Mouse (Mus musculus): ENCODE measurements around the gene Fthl17c. TPM values are rescaled to one million over a fixed set of nuclear protein-coding genes. Genes with fewer than 3 reads are reported as not detected.
A peak's percentile ranks its signal among the peaks of the same experiment; 100 is the strongest.
"Not testable (repeated sequence)": the region's sequence is repeated elsewhere in the genome, so short reads cannot be mapped to it uniquely, and the experiment has no call there.

Gene Fthl17c
- not detected for polyA plus RNA-seq (2021)

- POLR2A ChIA-PET; H3K27me3 ChIP-seq; ATAC-seq; DNase-seq (ENCODE audit: low read depth, low spot score); CTCF ChIA-PET; in situ Hi-C loops (cut with MboI; ENCODE audit: low pct_unique_long_range_greater_than_20kb): not testable (repeated sequence)
These were observed at the start of gene Fthl17c for GRCm38 (mm10) chrX:8976459-8976858. Gene Fthl17c, minus strand, starts transcription at chrX:8976559.

GRCm38 (mm10) chrX:9019481-9019880 lies 43.1 kb upstream of the Fthl17c start:
- no peak for TF ChIP-seq CTCF (IDR thresholded peaks at IDR 0.05)
- CTCF ChIA-PET, result no interaction called here
- ATAC-seq (no peak), DNase-seq (ENCODE audit: low read depth, low spot score) (peak; percentile 95)
- in situ Hi-C loops (cut with MboI; ENCODE audit: low pct_unique_long_range_greater_than_20kb), result no loop called here
- POLR2A ChIA-PET, result no interaction called here
- peaks cover 21% of the 10 kb centered on the region for H3K27me3 ChIP-seq

GRCm38 (mm10) chrX:9016079-9016478 lies 39.7 kb upstream of the Fthl17c start:
- POLR2A ChIA-PET, result no interaction called here
- TF ChIP-seq CTCF (IDR thresholded peaks at IDR 0.05), result no peak
- CTCF ChIA-PET, result no interaction called here
- H3K27me3 ChIP-seq, result peaks cover 25% of the 10 kb centered on the region
- in situ Hi-C loops (cut with MboI; ENCODE audit: low pct_unique_long_range_greater_than_20kb), result no loop called here
- ATAC-seq (no peak), DNase-seq (ENCODE audit: low read depth, low spot score) (no peak)

- H3K27me3 ChIP-seq; POLR2A ChIA-PET; CTCF ChIA-PET; in situ Hi-C loops (cut with MboI; ENCODE audit: low pct_unique_long_range_greater_than_20kb); ATAC-seq; DNase-seq (ENCODE audit: low read depth, low spot score): not testable (repeated sequence)
These were observed 10.3 kb upstream of the Fthl17c start, which contains the start of gene Fthl17d for GRCm38 (mm10) chrX:8986655-8987054. Gene Fthl17d, minus strand, starts transcription at chrX:8986755.

GRCm38 (mm10) chrX:8964618-8965017 lies 11.7 kb downstream of the Fthl17c start:
- CTCF ChIA-PET, result not testable (repeated sequence)

GRCm38 (mm10) chrX:8962875-8963274 lies 13.5 kb downstream of the Fthl17c start, which contains the start of gene Fthl17b:
Gene Fthl17b, minus strand, starts transcription at chrX:8962975.
- POLR2A ChIA-PET; ATAC-seq; DNase-seq (ENCODE audit: low read depth, low spot score); in situ Hi-C loops (cut with MboI; ENCODE audit: low pct_unique_long_range_greater_than_20kb); CTCF ChIA-PET; H3K27me3 ChIP-seq: not testable (repeated sequence)

More at GRCm38 (mm10) chrX:8964618-8965017, 11.7 kb downstream of the Fthl17c start:
- ATAC-seq; POLR2A ChIA-PET; DNase-seq (ENCODE audit: low read depth, low spot score); H3K27me3 ChIP-seq; in situ Hi-C loops (cut with MboI; ENCODE audit: low pct_unique_long_range_greater_than_20kb): not testable (repeated sequence)
- TF ChIP-seq CTCF (IDR thresholded peaks at IDR 0.05), result peak; percentile 8

- in situ Hi-C loops (cut with MboI; ENCODE audit: low pct_unique_long_range_greater_than_20kb); ATAC-seq: not testable (repeated sequence)
These were observed 28.1 kb downstream of the Fthl17c start for GRCm38 (mm10) chrX:8948130-8948805.

GRCm38 (mm10) chrX:8944041-8944440 lies 32.3 kb downstream of the Fthl17c start:
- DNase-seq (ENCODE audit: low read depth, low spot score) (no peak), ATAC-seq (no peak)
- CTCF ChIA-PET, result no interaction called here
- H3K27me3 ChIP-seq, result peaks cover 8% of the 10 kb centered on the region
- POLR2A ChIA-PET, result no interaction called here
- in situ Hi-C loops (cut with MboI; ENCODE audit: low pct_unique_long_range_greater_than_20kb), result no loop called here
- no peak for TF ChIP-seq CTCF (IDR thresholded peaks at IDR 0.05)

More at GRCm38 (mm10) chrX:8948130-8948805, 28.1 kb downstream of the Fthl17c start:
- POLR2A ChIA-PET; DNase-seq (ENCODE audit: low read depth, low spot score); H3K27me3 ChIP-seq: not testable (repeated sequence)
- TF ChIP-seq CTCF (IDR thresholded peaks at IDR 0.05), result peak; percentile 48
- CTCF ChIA-PET, result interaction anchor here (1.1 kb wide), 1 partner anchor 85 kb away, joined by 3 read pairs; no protein-coding TSS in a partner anchor

GRCm38 (mm10) chrX:8927308-8927707 lies 49.1 kb downstream of the Fthl17c start:
- ATAC-seq (no peak), DNase-seq (ENCODE audit: low read depth, low spot score) (no peak)
- CTCF ChIA-PET, result no interaction called here
- in situ Hi-C loops (cut with MboI; ENCODE audit: low pct_unique_long_range_greater_than_20kb), result no loop called here
- POLR2A ChIA-PET, result no interaction called here
- peaks cover 22% of the 10 kb centered on the region for H3K27me3 ChIP-seq
- TF ChIP-seq CTCF (IDR thresholded peaks at IDR 0.05), result no peak

Other genes with a start within 250 kb of the Fthl17c start
- gene Ssx9, start 228.1 kb downstream of the Fthl17c start, polyA plus RNA-seq (2021), result not detected
- gene Ssxb5, start 172.9 kb downstream of the Fthl17c start, polyA plus RNA-seq (2021), result not detected
- not detected for gene Gm6592, start 132.6 kb downstream of the Fthl17c start, polyA plus RNA-seq (2021)
- gene Gm5751, start 102.3 kb downstream of the Fthl17c start, polyA plus RNA-seq (2021), result not detected
- gene B630019K06Rik, start 84.2 kb downstream of the Fthl17c start, polyA plus RNA-seq (2021), result 6.3 TPM
- gene Fthl17b, start 13.6 kb downstream of the Fthl17c start, polyA plus RNA-seq (2021), result not detected
- gene Fthl17d, start 10.2 kb upstream of the Fthl17c start, polyA plus RNA-seq (2021), result not detected
- gene Fthl17e, start 56.9 kb upstream of the Fthl17c start, polyA plus RNA-seq (2021), result not detected
- not detected for gene Fthl17f, start 86.5 kb upstream of the Fthl17c start, polyA plus RNA-seq (2021)
- gene 4930402K13Rik, start 128.0 kb upstream of the Fthl17c start, polyA plus RNA-seq (2021), result not detected
- gene Lancl3, start 223.3 kb upstream of the Fthl17c start, polyA plus RNA-seq (2021), result 0.01 TPM